Mouse (Mus musculus) embryonic facial prominence, embryonic 11.5 days (tissue): Measurements from ENCODE around the gene Olfr346. TPM values are rescaled to one million over a fixed set of nuclear protein-coding genes. Genes with fewer than 3 reads are reported as not detected.

ENCODE experiments used
- ATAC-seq: fragments of 200-750 bp; cut with Nextera tagmentation; replicated peaks from 2 replicates; pipeline ENCODE4 v1.8.0; 2017; ENCODE audit warnings: low read depth; ENCODE audit not compliant: insufficient number of reproducible peaks, low FRiP score, low TSS enrichment
- DNase-seq: peaks from one replicate; pipeline ENCODE4 v3.0.0-alpha.2; 2015; ENCODE audit warnings: low spot score
- H3K27ac ChIP-seq: fragments of 300-500 bp; sonication (generic); replicated peaks from 2 replicates; pipeline ENCODE4 v1.5.1; 2014; ENCODE audit warnings: mild to moderate bottlenecking, low read depth, low read length, control low read depth
- H3K27me3 ChIP-seq: fragments of 300-500 bp; sonication (generic); 2 replicates; pipeline ENCODE4 v1.6.1; 2014; ENCODE audit warnings: mild to moderate bottlenecking, low read length, moderate library complexity, mixed read lengths; ENCODE audit not compliant: control insufficient read depth, insufficient read depth
- H3K36me3 ChIP-seq: fragments of 300-500 bp; sonication (generic); replicated peaks from 2 replicates; pipeline ENCODE4 v1.6.1; 2014; ENCODE audit warnings: low read depth, mild to moderate bottlenecking, low read length, moderate library complexity, mixed read lengths; ENCODE audit not compliant: control insufficient read depth, insufficient read depth
- H3K4me1 ChIP-seq: fragments of 300-500 bp; sonication (generic); 2 replicates; pipeline ENCODE4 v1.6.1; 2014; ENCODE audit warnings: low read length, mixed read lengths; ENCODE audit not compliant: control insufficient read depth, insufficient read depth
- H3K4me2 ChIP-seq: fragments of 300-500 bp; sonication (generic); 2 replicates; pipeline ENCODE4 v1.6.1; 2014; ENCODE audit warnings: low read depth, mild to moderate bottlenecking, control low read depth, low read length, moderate library complexity
- H3K4me3 ChIP-seq: fragments of 300-500 bp; sonication (generic); 2 replicates; pipeline ENCODE4 v1.5.1; 2014; ENCODE audit warnings: low read depth, low read length, control low read depth
- H3K9ac ChIP-seq: fragments of 300-500 bp; sonication (generic); replicated peaks from 2 replicates; pipeline ENCODE4 v1.6.1; 2014; ENCODE audit warnings: mild to moderate bottlenecking, control low read depth, low read length
- H3K9me3 ChIP-seq: fragments of 300-500 bp; sonication (generic); replicated peaks from 2 replicates; pipeline ENCODE4 v1.6.1; 2016; ENCODE audit warnings: mild to moderate bottlenecking, low read length, inconsistent platforms, mixed read lengths; ENCODE audit not compliant: control insufficient read depth
- WGBS: fragments of 180-500 bp; shearing (Covaris S2); extraction: QIAGEN DNeasy Blood & Tissue Kit; methylation state at CpG from one replicate; pipeline ENCODE4 v1.1.7; 2014; 5-methylcytosine and 5-hydroxymethylcytosine counted together
- polyA plus RNA-seq: library from polyadenylated mRNA; unstranded; fragments of >200 nt; fragmentation: Nextera tagmentation; extraction: Ambion mirVana; gene quantifications from 2 replicates; pipeline ENCODE4 v1.2.1, GENCODE M21; 2014

The Olfr346 gene
- polyA plus RNA-seq: not detected in 2 replicates

- Histone ChIP-seq H3K27me3 (no peaks in the 10 kb centered on the region), H3K9ac (no peak within 1 kb of the TSS), H3K9me3 (no peaks in the 10 kb centered on the region), H3K36me3 (no peaks in the 10 kb centered on the region), H3K4me3 (no peak within 1 kb of the TSS), H3K4me2 (no peak within 1 kb of the TSS), H3K4me1 (no peaks in the 10 kb centered on the region), H3K27ac (no peak within 1 kb of the TSS)
- 95% methylated on average over 1 of the region's 1 CpGs for WGBS
- no peak for DNase-seq
- ATAC-seq: no peak
Measured at GRCm38 (mm10) chr2:36685488-36685887, at the start of gene Olfr346. Gene Olfr346 (plus strand): TSS chr2:36685788.

GRCm38 (mm10) chr2:36639741-36640140 is 45.8 kb upstream of the Olfr346 start, which contains the start of gene Olfr345:
Gene Olfr345 (plus strand): TSS chr2:36640041.
- H3K27me3 ChIP-seq: no peaks in the 10 kb centered on the region
- no peak within 1 kb of the TSS for H3K4me3 ChIP-seq
- no peak within 1 kb of the TSS for H3K4me2 ChIP-seq
- DNase-seq: no peak
- H3K27ac ChIP-seq: no peak within 1 kb of the TSS
- no peak for ATAC-seq
- 84% methylated on average over 1 of the region's 1 CpGs for WGBS
- H3K4me1 ChIP-seq: no peaks in the 10 kb centered on the region
- H3K9me3 ChIP-seq: no peaks in the 10 kb centered on the region
- no peaks in the 10 kb centered on the region for H3K36me3 ChIP-seq
- no peak within 1 kb of the TSS for H3K9ac ChIP-seq

- Histone ChIP-seq H3K4me3 (no peak within 1 kb of the TSS), H3K36me3 (no peaks in the 10 kb centered on the region), H3K4me1 (no peaks in the 10 kb centered on the region), H3K4me2 (no peak within 1 kb of the TSS), H3K9ac (no peak within 1 kb of the TSS), H3K9me3 (no peaks in the 10 kb centered on the region), H3K27ac (no peak within 1 kb of the TSS), H3K27me3 (no peaks in the 10 kb centered on the region)
- DNase-seq: no peak
- no peak for ATAC-seq
Measured at GRCm38 (mm10) chr2:36731602-36732001, 46.0 kb downstream of the Olfr346 start, which contains the start of gene Olfr347. Gene Olfr347 (plus strand): TSS chr2:36731902.

GRCm38 (mm10) chr2:36736226-36736625 is 50.6 kb downstream of the Olfr346 start:
- no peaks in the 10 kb centered on the region for H3K4me1 ChIP-seq
- no peak overlapping the region for H3K4me3 ChIP-seq
- H3K9me3 ChIP-seq: no peaks in the 10 kb centered on the region
- WGBS: 60% methylated on average over 3 of the region's 3 CpGs
- no peak overlapping the region for H3K9ac ChIP-seq
- no peak for DNase-seq
- H3K4me2 ChIP-seq: no peak overlapping the region
- no peak overlapping the region for H3K27ac ChIP-seq
- H3K36me3 ChIP-seq: no peaks in the 10 kb centered on the region
- no peaks in the 10 kb centered on the region for H3K27me3 ChIP-seq
- ATAC-seq: no peak

Other genes with a start within 250 kb of the Olfr346 start
- not detected in 2 replicates for gene Olfr340, start 233.2 kb upstream of the Olfr346 start, polyA plus RNA-seq
- gene Olfr341, start 203.3 kb upstream of the Olfr346 start, polyA plus RNA-seq: not detected in 2 replicates
- not detected in 2 replicates for gene Olfr342, start 160.8 kb upstream of the Olfr346 start, polyA plus RNA-seq
- gene Olfr344, start 119.1 kb upstream of the Olfr346 start, polyA plus RNA-seq: not detected in 2 replicates
- not detected in 2 replicates for gene Olfr345, start 45.7 kb upstream of the Olfr346 start, polyA plus RNA-seq
- gene Olfr347, start 46.1 kb downstream of the Olfr346 start, polyA plus RNA-seq: not detected in 2 replicates
- not detected in 2 replicates for gene Olfr348, start 98.5 kb downstream of the Olfr346 start, polyA plus RNA-seq
- not detected in 2 replicates for gene Olfr50, start 104.8 kb downstream of the Olfr346 start, polyA plus RNA-seq
- gene Olfr3, start 131.2 kb downstream of the Olfr346 start, polyA plus RNA-seq: not detected in 2 replicates
- not detected in 2 replicates for gene Olfr350, start 160.5 kb downstream of the Olfr346 start, polyA plus RNA-seq
- gene Olfr351, start 176.9 kb downstream of the Olfr346 start, polyA plus RNA-seq: not detected in 2 replicates
- not detected in 2 replicates for gene Olfr352, start 182.7 kb downstream of the Olfr346 start, polyA plus RNA-seq
- gene Olfr353, start 207.1 kb downstream of the Olfr346 start, polyA plus RNA-seq: not detected in 2 replicates
- not detected in 2 replicates for gene Olfr354, start 219.9 kb downstream of the Olfr346 start, polyA plus RNA-seq
- not detected in 2 replicates for gene Olfr355, start 243.1 kb downstream of the Olfr346 start, polyA plus RNA-seq